Mouse (Mus musculus) kidney, postnatal 0 days (tissue): Measurements from ENCODE around the gene Ptrh1. TPM values are rescaled to one million over a fixed set of nuclear protein-coding genes. Genes with fewer than 3 reads are reported as not detected.
A peak's percentile ranks its signal among the peaks of the same experiment; 100 is the strongest.

Source experiments
- ATAC-seq: fragments of 200-750 bp; cut with Nextera tagmentation; replicated peaks from 2 replicates; pipeline ENCODE4 v1.8.0; 2017; ENCODE audit warnings: low read depth, moderate number of reproducible peaks, moderate TSS enrichment, moderate library complexity; ENCODE audit not compliant: low FRiP score
- DNase-seq: peaks from one replicate; pipeline ENCODE4 v3.0.0-alpha.2; 2016; ENCODE audit warnings: low spot score
- H3K27ac ChIP-seq: fragments of 300-500 bp; sonication (generic); 2 replicates; pipeline ENCODE4 v1.5.1; 2014; ENCODE audit warnings: mild to moderate bottlenecking
- H3K27me3 ChIP-seq: fragments of 300-500 bp; sonication (generic); 2 replicates; pipeline ENCODE4 v1.6.1; 2014; ENCODE audit warnings: low read length, mixed read lengths; ENCODE audit not compliant: insufficient read depth
- H3K36me3 ChIP-seq: fragments of 300-500 bp; sonication (generic); 2 replicates; pipeline ENCODE4 v1.6.1; 2014; ENCODE audit warnings: low read length, mixed read lengths; ENCODE audit not compliant: insufficient read depth
- H3K4me1 ChIP-seq: fragments of 300-500 bp; sonication (generic); replicated peaks from 2 replicates; pipeline ENCODE4 v1.6.1; 2014; ENCODE audit warnings: antibody characterized with exemption, low read length, mixed read lengths; ENCODE audit not compliant: insufficient read depth
- H3K4me2 ChIP-seq: fragments of 300-500 bp; sonication (generic); 2 replicates; pipeline ENCODE4 v1.6.1; 2014; ENCODE audit warnings: mild to moderate bottlenecking, low read length, moderate library complexity, mixed read lengths
- H3K4me3 ChIP-seq: fragments of 300-500 bp; sonication (generic); replicated peaks from 2 replicates; pipeline ENCODE4 v1.5.1; 2014; ENCODE audit warnings: low read depth, low read length
- H3K9ac ChIP-seq: fragments of 300-500 bp; sonication (generic); 2 replicates; pipeline ENCODE4 v1.6.1; 2014; ENCODE audit warnings: low read depth, low read length
- H3K9me3 ChIP-seq: fragments of 300-500 bp; sonication (generic); replicated peaks from 2 replicates; pipeline ENCODE4 v1.6.1; 2016; ENCODE audit warnings: low read length, inconsistent platforms, mixed read lengths
- CTCF ChIP-seq: IDR thresholded peaks from 2 replicates; pipeline ENCODE4 v1.5.1; 2016; ENCODE audit warnings: antibody characterized with exemption, low read depth, mild to moderate bottlenecking, moderate library complexity
- WGBS: fragments of 180-500 bp; shearing (Covaris S2); extraction: QIAGEN DNeasy Blood & Tissue Kit; methylation state at CpG from one replicate; pipeline ENCODE4 v1.1.7; 2014; 5-methylcytosine and 5-hydroxymethylcytosine counted together
- polyA plus RNA-seq: library from polyadenylated mRNA; unstranded; fragments of >200 nt; fragmentation: Nextera tagmentation; extraction: Ambion mirVana; gene quantifications from 2 replicates; pipeline ENCODE4 v1.2.1, GENCODE M21; 2015

Ptrh1 gene
- polyA plus RNA-seq, 1 experiment from 2014 or later = 7.0 TPM

DNA sequence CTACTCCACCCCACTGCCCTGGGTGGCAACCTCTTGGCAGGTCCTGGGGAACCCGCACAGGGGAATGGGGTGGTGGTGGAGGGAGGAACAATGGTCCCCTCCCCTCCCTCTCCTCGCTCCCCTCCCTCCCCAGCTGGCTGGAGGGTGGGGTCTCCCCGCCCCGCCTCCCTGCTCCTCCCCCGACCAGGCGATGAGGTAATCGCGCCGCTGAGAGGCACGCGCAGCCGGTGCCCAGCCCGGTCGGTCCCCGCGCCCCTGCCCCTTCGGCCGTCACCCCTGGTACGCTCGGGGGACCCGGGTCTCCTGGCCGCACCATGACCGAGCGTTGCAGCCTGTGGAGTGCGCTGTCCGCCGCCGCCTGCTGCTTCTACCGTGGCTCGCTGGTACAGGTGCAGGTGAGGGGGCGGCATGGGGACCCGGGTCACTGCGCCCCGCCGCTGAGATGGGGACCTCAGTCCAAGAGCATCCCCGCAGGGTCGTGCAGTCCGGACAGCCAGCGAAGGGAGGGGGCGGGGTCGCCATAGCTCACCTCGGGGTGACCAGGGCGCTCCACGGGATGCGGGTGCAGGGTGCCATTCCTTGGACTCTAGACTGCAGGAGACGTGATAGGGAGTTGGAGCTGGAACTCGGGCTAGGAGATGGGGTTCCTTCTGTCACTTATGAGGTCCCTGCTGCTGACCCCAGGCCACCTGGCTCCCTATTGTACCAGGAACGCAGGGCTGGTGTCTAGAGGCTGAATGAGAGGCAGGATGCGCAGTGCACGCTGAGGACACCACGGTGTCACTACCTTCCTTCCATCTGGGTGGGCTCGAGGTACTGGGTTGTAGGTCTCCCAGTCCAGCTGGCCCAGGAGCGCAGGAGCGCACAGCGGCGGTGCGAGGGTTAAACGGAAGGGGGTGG lies 34.1 kb upstream of the Ptrh1 start:
- Histone ChIP-seq H3K9ac (peak overlapping the region; percentile 9), H3K27me3 (no peaks in the 10 kb centered on the region; the same call in 1 of the 2 replicates), H3K36me3 (peaks cover 7% of the 10 kb centered on the region; the same call in 1 of the 2 replicates), H3K4me3 (peak overlapping the region; percentile 28), H3K4me1 (peaks cover 13% of the 10 kb centered on the region; the same call in 1 of the 2 replicates), H3K4me2 (peak overlapping the region; percentile 70), H3K9me3 (no peaks in the 10 kb centered on the region), H3K27ac (no peak overlapping the region)
- no peak for TF ChIP-seq CTCF
- ATAC-seq = peak; percentile 38; the same call in 1 of the 2 replicates
- WGBS = 7% methylated on average over 40 of the region's 58 CpGs
- DNase-seq = no peak

DNA sequence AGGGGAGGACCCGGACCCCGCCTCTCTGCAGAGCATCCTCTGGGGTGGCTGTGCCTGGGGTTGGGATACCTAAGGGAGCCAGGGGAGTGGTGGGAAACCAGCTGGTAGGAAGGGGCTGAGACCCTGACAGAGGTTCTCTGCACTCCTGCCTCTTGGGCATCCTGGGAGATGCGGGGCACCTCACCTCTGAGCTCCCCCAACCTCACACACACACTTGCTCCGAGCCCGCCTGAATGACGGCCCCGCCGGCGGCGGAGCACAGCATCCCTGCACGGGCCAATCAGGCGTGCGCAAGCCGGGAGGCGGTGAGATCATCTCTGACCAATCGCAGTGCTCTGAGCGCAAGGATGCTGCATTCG lies 33.4 kb upstream of the Ptrh1 start:
- Histone ChIP-seq H3K9me3 (no peaks in the 10 kb centered on the region), H3K4me3 (0 out of 2 replicates have a peak overlapping the region, but pooled peaks have one; percentile 28), H3K36me3 (peaks cover 7% of the 10 kb centered on the region; the same call in 1 of the 2 replicates), H3K27ac (no peak overlapping the region), H3K27me3 (no peaks in the 10 kb centered on the region; the same call in 1 of the 2 replicates), H3K4me2 (peak overlapping the region; percentile 70; the same call in 1 of the 2 replicates), H3K4me1 (peaks cover 13% of the 10 kb centered on the region; the same call in 1 of the 2 replicates), H3K9ac (no peak overlapping the region)
- no peak for TF ChIP-seq CTCF
- ATAC-seq (peak; percentile 38; the same call in 1 of the 2 replicates), DNase-seq (no peak)
- 25% methylated on average over 18 of the region's 18 CpGs for WGBS

- ATAC-seq (no peak), DNase-seq (no peak)
- Histone ChIP-seq H3K36me3 (peaks cover 7% of the 10 kb centered on the region; the same call in 1 of the 2 replicates), H3K27me3 (no peaks in the 10 kb centered on the region; the same call in 1 of the 2 replicates), H3K4me2 (no peak overlapping the region), H3K4me1 (peaks cover 13% of the 10 kb centered on the region; the same call in 1 of the 2 replicates), H3K27ac (no peak overlapping the region), H3K4me3 (no peak overlapping the region), H3K9me3 (no peaks in the 10 kb centered on the region), H3K9ac (no peak overlapping the region)
- TF ChIP-seq CTCF = no peak
- whole genome bisulfite sequencing = 71% methylated on average over 15 of the region's 15 CpGs
These were observed 31.2 kb upstream of the Ptrh1 start for GRCm38 (mm10) chr2:32744272-32744982.

DNA sequence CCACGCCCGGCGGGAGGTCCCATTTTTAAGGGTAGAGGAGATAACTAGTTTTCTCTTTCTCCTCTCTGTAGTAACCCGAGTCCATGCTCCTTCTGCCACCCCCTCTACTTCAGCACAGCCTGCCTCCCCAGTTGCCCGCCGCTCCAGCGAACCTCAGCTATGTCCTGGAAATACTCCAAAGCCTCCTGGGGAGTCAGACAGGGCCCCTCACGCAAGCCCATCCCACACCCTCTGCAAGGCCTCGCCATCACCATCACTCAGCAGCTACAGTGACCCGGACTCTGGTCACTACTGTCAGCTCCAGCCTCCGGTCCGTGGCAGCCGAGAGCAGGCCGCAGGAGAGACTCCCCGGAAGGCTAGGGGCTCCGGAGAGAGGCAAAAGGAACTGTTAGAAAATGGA lies 26.5 kb upstream of the Ptrh1 start:
- no peak overlapping the region for H3K9ac ChIP-seq
- 80% methylated on average over 16 of the region's 16 CpGs for WGBS
- H3K27ac ChIP-seq = no peak overlapping the region
- TF ChIP-seq CTCF = no peak
- 0 out of 2 replicates have a peak, but pooled peaks cover 5% of the 10 kb centered on the region for H3K4me1 ChIP-seq
- no peak overlapping the region for H3K4me3 ChIP-seq
- peaks cover 33% of the 10 kb centered on the region; the same call in 1 of the 2 replicates for H3K36me3 ChIP-seq
- H3K27me3 ChIP-seq = no peaks in the 10 kb centered on the region
- no peak for DNase-seq
- no peak overlapping the region for H3K4me2 ChIP-seq
- H3K9me3 ChIP-seq = no peaks in the 10 kb centered on the region
- ATAC-seq = no peak

DNA sequence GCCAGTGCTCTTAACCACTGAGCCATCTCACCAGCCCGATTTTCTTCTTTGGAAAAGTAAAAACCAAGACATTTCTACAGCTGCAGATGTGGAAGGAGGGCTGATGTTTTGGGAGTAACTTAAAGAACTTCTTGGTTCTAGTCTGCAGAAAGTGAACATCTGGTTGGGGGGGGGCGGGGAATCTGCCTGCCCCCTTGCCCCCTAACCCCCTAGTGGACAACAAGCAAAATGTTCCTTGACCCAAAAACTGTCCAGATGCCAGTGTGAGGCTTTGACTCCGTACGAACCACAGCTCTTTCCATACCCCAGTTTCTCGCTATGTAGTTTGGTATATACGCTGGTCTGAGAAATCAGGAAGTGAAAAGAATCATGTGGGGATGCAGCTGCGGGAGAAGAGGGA lies 25.4 kb upstream of the Ptrh1 start:
- Histone ChIP-seq H3K4me2 (no peak overlapping the region; the same call in 1 of the 2 replicates), H3K36me3 (peaks cover 40% of the 10 kb centered on the region; the same call in 1 of the 2 replicates), H3K9ac (no peak overlapping the region), H3K4me1 (0 out of 2 replicates have a peak, but pooled peaks cover 5% of the 10 kb centered on the region), H3K27ac (no peak overlapping the region), H3K4me3 (no peak overlapping the region), H3K27me3 (no peaks in the 10 kb centered on the region), H3K9me3 (no peaks in the 10 kb centered on the region)
- TF ChIP-seq CTCF = peak; percentile 36; the same call in 1 of the 2 replicates
- ATAC-seq (no peak), DNase-seq (no peak)
- 79% methylated on average over 7 of the region's 7 CpGs for WGBS
